Mouse (Mus musculus): ENCODE results near the gene Siah3. TPM values are rescaled to one million over a fixed set of nuclear protein-coding genes. Genes with fewer than 3 reads are reported as not detected.

The Siah3 gene
- polyA plus RNA-seq, 1 experiment, result not detected

- H3K79me3 ChIP-seq (ENCODE audit: low read depth), result no peaks in the 10 kb centered on the region
- no peaks in the 10 kb centered on the region for H3K79me2 ChIP-seq (ENCODE audit: control insufficient read depth, insufficient read depth)
- no peak overlapping the region for H3ac ChIP-seq (ENCODE audit: control insufficient read depth, insufficient read length, low read depth)
- H3K36me3 ChIP-seq (ENCODE audit: control insufficient read depth, insufficient read depth), result no peaks in the 10 kb centered on the region
- H3K27me3 ChIP-seq (ENCODE audit: control insufficient read depth, insufficient read depth, insufficient read length), result peaks cover 13% of the 10 kb centered on the region
- TF ChIP-seq CTCF (IDR thresholded peaks at IDR 0.05; ENCODE audit: control insufficient read depth, insufficient read depth, insufficient read length), result no peak
- TF ChIP-seq MYOD1 (IDR thresholded peaks at IDR 0.05; ENCODE audit: control insufficient read depth, insufficient read length, low read depth), result no peak
- no peak for TF ChIP-seq USF1 (IDR thresholded peaks at IDR 0.05; ENCODE audit: low read depth)
- TF ChIP-seq FOSL1 (IDR thresholded peaks at IDR 0.05; ENCODE audit: insufficient read depth, low read length, poor library complexity, severe bottlenecking), result no peak
- TF ChIP-seq MYOG (IDR thresholded peaks at IDR 0.05; ENCODE audit: control insufficient read depth, extremely low read depth, insufficient read length), result no peak
- no peak for TF ChIP-seq MAX (IDR thresholded peaks at IDR 0.05)
- no peak for TF ChIP-seq CEBPB (IDR thresholded peaks at IDR 0.05; ENCODE audit: low read depth)
- H3K4me3 ChIP-seq (ENCODE audit: insufficient read depth, poor library complexity, severe bottlenecking), result no peak overlapping the region
These were observed 48.5 kb downstream of the Siah3 start for GRCm38 (mm10) chr14:75504255-75504654.

GRCm38 (mm10) chr14:75505126-75505840, 49.5 kb downstream of the Siah3 start:
- no peak overlapping the region for H3K4me3 ChIP-seq (ENCODE audit: insufficient read depth, poor library complexity, severe bottlenecking)
- H3K79me3 ChIP-seq (ENCODE audit: low read depth), result no peaks in the 10 kb centered on the region
- H3K79me2 ChIP-seq (ENCODE audit: control insufficient read depth, insufficient read depth), result no peaks in the 10 kb centered on the region
- TF ChIP-seq MAX (IDR thresholded peaks at IDR 0.05) (no peak), CEBPB (IDR thresholded peaks at IDR 0.05; ENCODE audit: low read depth) (no peak), FOSL1 (IDR thresholded peaks at IDR 0.05; ENCODE audit: insufficient read depth, low read length, poor library complexity, severe bottlenecking) (no peak), USF1 (IDR thresholded peaks at IDR 0.05; ENCODE audit: low read depth) (no peak), MYOG (IDR thresholded peaks at IDR 0.05; ENCODE audit: control insufficient read depth, extremely low read depth, insufficient read length) (no peak), CTCF (IDR thresholded peaks at IDR 0.05; ENCODE audit: control insufficient read depth, insufficient read depth, insufficient read length) (no peak), MYOD1 (IDR thresholded peaks at IDR 0.05; ENCODE audit: control insufficient read depth, insufficient read length, low read depth) (no peak)
- peaks cover 13% of the 10 kb centered on the region for H3K27me3 ChIP-seq (ENCODE audit: control insufficient read depth, insufficient read depth, insufficient read length)
- no peaks in the 10 kb centered on the region for H3K36me3 ChIP-seq (ENCODE audit: control insufficient read depth, insufficient read depth)
- no peak overlapping the region for H3ac ChIP-seq (ENCODE audit: control insufficient read depth, insufficient read length, low read depth)

- peaks cover 13% of the 10 kb centered on the region for H3K27me3 ChIP-seq (ENCODE audit: control insufficient read depth, insufficient read depth, insufficient read length)
- H3K36me3 ChIP-seq (ENCODE audit: control insufficient read depth, insufficient read depth), result no peaks in the 10 kb centered on the region
- TF ChIP-seq MYOD1 (IDR thresholded peaks at IDR 0.05; ENCODE audit: control insufficient read depth, insufficient read length, low read depth), result no peak
- no peak for TF ChIP-seq USF1 (IDR thresholded peaks at IDR 0.05; ENCODE audit: low read depth)
- no peak for TF ChIP-seq MAX (IDR thresholded peaks at IDR 0.05)
- no peak for TF ChIP-seq CTCF (IDR thresholded peaks at IDR 0.05; ENCODE audit: control insufficient read depth, insufficient read depth, insufficient read length)
- no peak for TF ChIP-seq MYOG (IDR thresholded peaks at IDR 0.05; ENCODE audit: control insufficient read depth, extremely low read depth, insufficient read length)
- H3ac ChIP-seq (ENCODE audit: control insufficient read depth, insufficient read length, low read depth), result no peak overlapping the region
- no peaks in the 10 kb centered on the region for H3K79me3 ChIP-seq (ENCODE audit: low read depth)
- no peaks in the 10 kb centered on the region for H3K79me2 ChIP-seq (ENCODE audit: control insufficient read depth, insufficient read depth)
- no peak overlapping the region for H3K4me3 ChIP-seq (ENCODE audit: insufficient read depth, poor library complexity, severe bottlenecking)
These were observed 50.5 kb downstream of the Siah3 start for GRCm38 (mm10) chr14:75506246-75506645.

- Histone ChIP-seq H3K79me2 (ENCODE audit: control insufficient read depth, insufficient read depth) (no peaks in the 10 kb centered on the region), H3K79me3 (ENCODE audit: low read depth) (no peaks in the 10 kb centered on the region), H3K27me3 (ENCODE audit: control insufficient read depth, insufficient read depth, insufficient read length) (peaks cover 13% of the 10 kb centered on the region), H3K36me3 (ENCODE audit: control insufficient read depth, insufficient read depth) (no peaks in the 10 kb centered on the region), H3K4me3 (ENCODE audit: insufficient read depth, poor library complexity, severe bottlenecking) (no peak overlapping the region), H3ac (ENCODE audit: control insufficient read depth, insufficient read length, low read depth) (no peak overlapping the region)
- no peak for TF ChIP-seq MYOG (IDR thresholded peaks at IDR 0.05; ENCODE audit: control insufficient read depth, extremely low read depth, insufficient read length)
- no peak for TF ChIP-seq CTCF (IDR thresholded peaks at IDR 0.05; ENCODE audit: control insufficient read depth, insufficient read depth, insufficient read length)
- no peak for TF ChIP-seq FOSL1 (IDR thresholded peaks at IDR 0.05; ENCODE audit: insufficient read depth, low read length, poor library complexity, severe bottlenecking)
- TF ChIP-seq USF1 (IDR thresholded peaks at IDR 0.05; ENCODE audit: low read depth), result no peak
- no peak for TF ChIP-seq CEBPB (IDR thresholded peaks at IDR 0.05; ENCODE audit: low read depth)
- TF ChIP-seq MAX (IDR thresholded peaks at IDR 0.05), result no peak
- TF ChIP-seq MYOD1 (IDR thresholded peaks at IDR 0.05; ENCODE audit: control insufficient read depth, insufficient read length, low read depth), result no peak
These were observed 54.3 kb downstream of the Siah3 start for GRCm38 (mm10) chr14:75510125-75510524.

- Histone ChIP-seq H3K79me3 (ENCODE audit: low read depth) (no peaks in the 10 kb centered on the region), H3K79me2 (ENCODE audit: control insufficient read depth, insufficient read depth) (no peaks in the 10 kb centered on the region), H3K27me3 (ENCODE audit: control insufficient read depth, insufficient read depth, insufficient read length) (peaks cover 23% of the 10 kb centered on the region), H3K4me3 (ENCODE audit: insufficient read depth, poor library complexity, severe bottlenecking) (no peak overlapping the region), H3K36me3 (ENCODE audit: control insufficient read depth, insufficient read depth) (no peaks in the 10 kb centered on the region), H3ac (ENCODE audit: control insufficient read depth, insufficient read length, low read depth) (no peak overlapping the region)
- TF ChIP-seq MYOD1 (IDR thresholded peaks at IDR 0.05; ENCODE audit: control insufficient read depth, insufficient read length, low read depth) (no peak), FOSL1 (IDR thresholded peaks at IDR 0.05; ENCODE audit: insufficient read depth, low read length, poor library complexity, severe bottlenecking) (no peak), MYOG (IDR thresholded peaks at IDR 0.05; ENCODE audit: control insufficient read depth, extremely low read depth, insufficient read length) (no peak), CEBPB (IDR thresholded peaks at IDR 0.05; ENCODE audit: low read depth) (no peak), USF1 (IDR thresholded peaks at IDR 0.05; ENCODE audit: low read depth) (no peak), CTCF (IDR thresholded peaks at IDR 0.05; ENCODE audit: control insufficient read depth, insufficient read depth, insufficient read length) (no peak), MAX (IDR thresholded peaks at IDR 0.05) (no peak)
These were observed 57.2 kb downstream of the Siah3 start for GRCm38 (mm10) chr14:75512946-75513345.
